Mouse (Mus musculus): ENCODE measurements at regions not wholly inside any gene's neighbourhood (a gene's known extent, or its start where the extent isn't known, plus 50 kb on each side); places are given as distances from the start of the nearest gene placed in this dataset.

GRCm38 (mm10) chr12:110063013-110063412, 215.9 kb upstream of the Dio3 start:
- DNase-seq (ENCODE audit: extremely low spot score in 1 of 2, low spot score in 1 of 2), result no peak

GRCm38 (mm10) chr12:110066361-110066885, 212.4 kb upstream of the Dio3 start:
- DNase-seq (ENCODE audit: extremely low spot score in 1 of 2, low spot score in 1 of 2), result no peak

DNA sequence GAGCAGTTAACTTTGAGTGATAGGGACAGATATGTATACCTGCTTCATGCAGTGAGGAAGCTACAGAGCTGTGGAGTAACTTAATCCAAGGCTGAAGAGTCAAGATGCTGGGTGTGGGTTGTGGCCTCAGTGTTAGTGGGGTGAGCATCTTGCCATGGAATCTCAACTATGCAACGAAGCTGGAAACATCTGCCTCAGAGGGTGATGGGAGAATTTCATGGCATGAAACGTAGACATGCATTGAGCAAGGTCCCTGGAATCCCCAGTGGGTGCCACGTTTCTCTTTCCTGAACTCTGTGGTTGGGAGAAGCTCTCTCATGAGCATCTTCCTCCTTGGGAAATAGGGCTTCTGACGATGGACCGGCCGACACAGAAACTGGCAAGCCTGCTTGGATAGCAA, 208.4 kb upstream of the Dio3 start:
- no peak for DNase-seq (ENCODE audit: extremely low spot score in 1 of 2, low spot score in 1 of 2)

DNA sequence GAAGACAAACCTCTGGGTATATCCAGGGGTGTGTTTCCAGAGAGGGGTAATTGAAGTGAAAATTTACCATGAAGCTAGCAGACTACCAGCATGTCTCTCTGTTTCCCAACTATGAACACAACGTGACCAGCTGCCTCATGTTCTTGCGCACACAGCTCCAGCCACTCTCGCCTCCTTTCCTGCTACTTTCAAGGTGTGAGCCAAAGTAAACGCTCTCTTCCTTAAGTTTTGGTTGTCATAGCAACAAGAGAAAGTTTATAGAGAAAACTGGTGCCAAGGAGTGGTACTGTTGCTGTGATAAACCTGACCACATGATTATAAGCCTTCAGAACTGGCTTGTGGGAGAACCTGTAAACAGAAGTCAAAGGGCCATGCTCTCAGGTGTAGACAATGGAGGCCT, 207.0 kb upstream of the Dio3 start:
- no peak for DNase-seq (ENCODE audit: extremely low spot score in 1 of 2, low spot score in 1 of 2)

DNA sequence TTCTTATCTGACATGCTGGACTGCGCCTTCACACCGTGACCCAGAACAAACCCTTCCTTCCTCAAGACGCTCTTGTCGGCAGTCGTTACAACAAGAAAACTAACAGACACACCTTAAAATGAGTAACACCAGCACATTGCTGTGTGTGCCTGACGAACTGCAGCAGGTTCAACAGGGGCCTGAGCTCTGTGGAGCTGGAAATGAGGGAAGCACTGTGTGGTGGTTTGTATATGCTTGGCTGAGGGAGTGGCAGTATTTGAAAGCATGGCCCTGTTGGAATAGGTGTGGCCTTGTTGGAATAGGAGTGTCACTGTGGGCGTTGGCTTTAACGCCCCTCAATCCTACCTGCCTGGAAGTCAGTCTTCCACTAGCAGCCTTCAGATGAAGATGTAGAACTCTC, 203.9 kb upstream of the Dio3 start:
- DNase-seq (ENCODE audit: extremely low spot score in 1 of 2, low spot score in 1 of 2), result no peak

- no peak for DNase-seq (ENCODE audit: extremely low spot score in 1 of 2, low spot score in 1 of 2)
Observed at GRCm38 (mm10) chr12:110077211-110077884, 201.5 kb upstream of the Dio3 start.

DNA sequence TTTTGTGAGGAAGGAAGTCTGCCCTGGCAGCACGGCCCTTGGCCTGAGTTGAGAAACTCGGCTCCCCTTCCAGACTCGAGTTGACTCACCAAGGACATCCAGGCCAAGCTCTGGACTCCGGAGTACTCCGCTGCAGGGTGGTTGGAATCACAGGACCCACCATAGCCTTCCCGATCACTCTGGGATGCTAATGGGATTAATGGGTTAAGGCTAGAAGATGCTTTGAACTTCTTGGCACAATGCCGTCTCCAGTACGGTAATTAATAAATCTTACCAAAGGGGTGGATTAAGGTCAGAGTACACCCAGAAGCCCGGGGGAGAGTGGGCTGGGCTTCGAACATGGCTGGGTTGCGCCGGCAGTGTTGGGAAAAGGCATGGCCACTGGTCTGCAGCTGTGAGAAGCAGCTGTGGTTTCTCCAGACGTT, 200.8 kb upstream of the Dio3 start:
- DNase-seq (ENCODE audit: extremely low spot score in 1 of 2, low spot score in 1 of 2), result no peak

GRCm38 (mm10) chr12:110081831-110082615, 196.8 kb upstream of the Dio3 start:
- DNase-seq (ENCODE audit: extremely low spot score in 1 of 2, low spot score in 1 of 2), result no peak

GRCm38 (mm10) chr12:110082921-110083320, 195.9 kb upstream of the Dio3 start:
- DNase-seq (ENCODE audit: extremely low spot score in 1 of 2, low spot score in 1 of 2), result no peak

GRCm38 (mm10) chr12:110083471-110083870, 195.4 kb upstream of the Dio3 start:
- no peak for DNase-seq (ENCODE audit: extremely low spot score in 1 of 2, low spot score in 1 of 2)

GRCm38 (mm10) chr12:110086921-110087320, 191.9 kb upstream of the Dio3 start:
- DNase-seq (ENCODE audit: extremely low spot score in 1 of 2, low spot score in 1 of 2), result no peak

DNA sequence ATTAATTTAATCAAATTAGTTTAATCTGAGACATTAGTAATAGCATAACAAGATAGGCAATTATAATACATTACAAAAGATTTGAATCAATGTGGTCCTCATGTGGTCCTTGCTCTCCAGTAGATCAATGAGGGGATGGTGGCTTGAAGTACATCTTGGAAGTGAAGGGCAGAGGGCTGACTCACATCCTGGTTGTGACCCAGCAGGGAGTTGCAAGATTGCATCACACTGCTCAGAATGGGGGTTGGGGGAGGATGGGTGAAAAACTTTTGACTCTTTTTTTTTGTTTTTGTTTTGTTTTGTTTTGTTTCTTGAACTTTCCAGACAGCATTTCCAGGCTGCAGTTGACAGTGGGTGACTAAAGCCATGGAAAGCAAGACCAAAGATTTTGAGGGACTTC, 191.1 kb upstream of the Dio3 start:
- no peak for DNase-seq (ENCODE audit: extremely low spot score in 1 of 2, low spot score in 1 of 2)

DNA sequence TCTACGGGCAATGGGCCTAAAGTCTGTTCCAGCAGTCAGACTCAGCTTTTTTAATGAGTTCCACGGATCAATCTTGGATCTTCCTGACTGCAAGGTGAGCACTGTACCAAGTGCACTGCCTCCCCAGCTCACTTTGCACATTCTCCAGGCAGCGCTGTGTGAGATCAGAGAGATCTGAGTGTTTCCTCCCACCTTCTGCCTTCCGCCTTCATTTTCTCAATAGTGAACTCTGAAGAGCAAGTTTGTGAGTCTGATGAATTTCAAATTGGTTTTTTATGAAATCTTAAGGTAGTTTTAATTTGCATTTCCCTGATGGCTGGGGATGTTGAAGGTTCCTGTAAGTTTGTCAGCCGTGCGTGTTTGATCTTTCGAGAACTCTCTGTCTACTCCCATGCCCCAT, 176.7 kb upstream of the Dio3 start:
- peak in 1 of 2 experiments; percentile 28 for DNase-seq (ENCODE audit: extremely low spot score in 1 of 2, low spot score in 1 of 2)

GRCm38 (mm10) chr12:110112051-110112722, 166.7 kb upstream of the Dio3 start:
- no peak for DNase-seq (ENCODE audit: extremely low spot score in 1 of 2, low spot score in 1 of 2)

GRCm38 (mm10) chr12:110112723-110113105, 166.2 kb upstream of the Dio3 start:
- no peak for DNase-seq (ENCODE audit: extremely low spot score in 1 of 2, low spot score in 1 of 2)

- peak in 1 of 2 experiments; percentile 13 for DNase-seq (ENCODE audit: extremely low spot score in 1 of 2, low spot score in 1 of 2)
Observed at GRCm38 (mm10) chr12:110120141-110120540, 158.7 kb upstream of the Dio3 start.

DNA sequence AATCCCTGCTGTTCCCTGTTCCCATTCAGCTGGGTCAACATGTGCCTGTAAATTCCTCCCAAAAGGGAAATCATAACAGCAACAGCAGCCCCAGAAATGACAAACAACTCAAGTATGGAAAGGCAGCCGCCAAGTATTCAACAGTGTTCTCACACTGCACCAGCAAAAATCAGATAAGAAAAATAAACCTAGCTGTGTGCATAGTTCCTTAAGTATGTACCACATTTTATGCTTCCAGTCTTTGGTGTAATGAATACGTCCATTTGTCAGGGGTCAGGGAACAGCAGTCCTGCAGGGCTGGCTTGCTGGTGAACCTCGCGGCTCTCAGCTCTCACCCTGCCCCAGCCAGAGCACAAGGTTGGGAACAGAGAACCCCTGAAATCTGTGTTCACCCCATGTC, 155.9 kb upstream of the Dio3 start:
- DNase-seq (ENCODE audit: extremely low spot score in 1 of 2, low spot score in 1 of 2), result no peak

DNA sequence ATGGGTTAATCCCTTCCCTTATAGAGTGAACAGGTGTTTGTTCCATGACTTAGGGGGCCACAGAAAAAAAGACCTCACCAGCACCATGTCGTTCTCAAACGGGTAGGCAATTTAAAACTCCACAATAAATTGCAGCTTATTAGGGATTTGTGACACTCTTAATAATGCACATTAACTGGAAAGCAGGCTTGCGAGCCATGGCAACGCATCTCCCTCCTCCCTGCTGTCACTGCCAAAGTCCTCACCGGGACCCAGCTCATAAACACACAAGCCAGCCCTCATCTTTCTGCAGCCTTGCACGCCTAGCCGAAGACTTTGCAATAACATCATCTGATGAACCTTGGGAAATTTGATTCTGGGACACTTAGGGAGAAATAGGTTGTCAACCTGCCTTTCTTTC, 152.3 kb upstream of the Dio3 start:
- no peak for DNase-seq (ENCODE audit: extremely low spot score in 1 of 2, low spot score in 1 of 2)

- no peak for DNase-seq (ENCODE audit: extremely low spot score in 1 of 2, low spot score in 1 of 2)
Observed at GRCm38 (mm10) chr12:110145379-110145778, 133.5 kb upstream of the Dio3 start.

DNA sequence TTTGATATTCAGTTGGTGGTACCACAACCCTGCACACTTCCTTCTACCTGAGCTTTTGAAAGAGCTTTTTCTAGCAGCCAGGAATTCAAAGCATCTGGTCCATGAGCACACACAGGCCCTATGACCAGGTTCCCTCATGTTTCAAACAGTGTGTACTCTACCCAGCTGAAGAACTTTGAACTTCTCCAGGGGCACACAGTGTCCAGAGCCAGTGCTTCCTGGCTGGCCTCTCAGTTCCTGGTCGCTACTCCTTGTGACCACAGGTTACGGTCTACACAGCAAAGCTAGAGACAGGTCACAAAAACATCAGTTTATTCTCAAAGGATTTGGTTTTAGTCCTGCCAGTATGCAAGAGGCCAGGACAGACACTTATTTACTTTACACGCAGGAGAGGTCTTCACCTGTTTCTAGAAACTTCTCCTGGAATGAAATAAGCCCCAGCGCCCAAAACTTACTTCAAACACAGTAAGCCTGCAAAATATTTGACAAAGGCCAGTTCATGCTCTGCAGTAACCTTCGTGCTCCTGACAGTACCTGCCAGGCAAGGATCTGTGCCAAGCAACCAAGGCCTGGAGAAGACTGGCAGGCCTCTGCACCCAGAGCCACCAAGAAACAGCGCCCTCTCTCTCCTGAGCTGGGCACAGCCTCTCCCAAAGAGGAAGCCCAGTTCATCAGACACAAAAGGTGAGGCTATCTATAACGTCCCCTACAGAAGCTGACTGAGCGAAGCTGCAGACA, 124.5 kb upstream of the Dio3 start:
- DNase-seq (ENCODE audit: extremely low spot score in 1 of 2, low spot score in 1 of 2), result no peak

DNA sequence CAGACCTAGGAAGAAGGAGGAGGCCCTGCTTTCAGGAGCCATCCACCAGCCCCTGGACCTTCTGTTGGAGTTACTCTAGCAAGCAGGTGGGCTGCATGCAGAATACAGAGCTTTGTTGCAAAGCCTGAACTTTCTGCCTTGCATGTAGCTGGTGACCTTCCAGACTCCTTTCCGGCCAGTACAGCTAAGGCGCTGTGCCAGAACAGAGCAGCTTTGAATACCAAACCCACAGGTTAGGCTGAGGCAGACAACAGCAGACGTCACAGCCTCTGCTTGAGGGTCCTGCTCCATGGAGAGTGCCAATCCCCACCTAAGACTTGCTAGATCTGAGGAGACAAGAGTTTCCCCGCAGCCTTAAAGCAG, 123.9 kb upstream of the Dio3 start:
- DNase-seq (ENCODE audit: extremely low spot score in 1 of 2, low spot score in 1 of 2), result no peak
